Mouse (Mus musculus) stomach, postnatal 0 days (tissue): ENCODE data around the gene Usp29.

Experiments used
- CTCF ChIP-seq: IDR thresholded peaks from 2 replicates; pipeline ENCODE4 v1.5.1; 2016; ENCODE audit warnings: antibody characterized with exemption, low read depth, mild to moderate bottlenecking, moderate library complexity
- EP300 ChIP-seq: optimal IDR thresholded peaks from 2 replicates; pipeline ENCODE3; 2016; ENCODE audit warnings: antibody characterized with exemption

- TF ChIP-seq CTCF (no peak), EP300 (no peak)
Measured at GRCm38 (mm10) chr7:6855613-6856405, 125.4 kb downstream of the Usp29 start.
